Mouse (Mus musculus): ENCODE measurements around the gene Nop53. TPM values are rescaled to one million over a fixed set of nuclear protein-coding genes. Genes with fewer than 3 reads are reported as not detected.

Nop53 gene
- total RNA-seq, 2 experiments from 2014 or later: 23.9 to 114 TPM

DNA sequence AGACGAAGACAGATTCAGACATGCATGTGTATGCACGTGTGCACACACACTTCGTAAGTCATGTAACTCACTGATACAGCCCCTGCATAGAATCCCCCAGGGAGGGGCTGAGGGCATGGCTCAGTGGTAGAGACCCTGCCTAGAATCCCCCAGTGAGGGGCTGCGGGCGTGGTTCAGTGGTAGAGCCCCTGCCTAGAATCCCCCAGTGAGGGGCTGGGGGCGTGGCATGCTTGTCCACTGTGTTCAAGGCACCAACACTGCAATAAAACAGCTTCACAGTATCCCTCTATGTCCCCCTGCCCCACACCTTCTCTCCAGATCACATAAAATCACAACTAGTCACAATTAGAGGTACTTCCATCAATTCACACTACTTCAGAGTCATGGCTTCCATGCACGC, 15.9 kb upstream of the Nop53 start:
- ATAC-seq (replicated peaks; ENCODE audit: low FRiP score, poor library complexity, severe bottlenecking): no peak

DNA sequence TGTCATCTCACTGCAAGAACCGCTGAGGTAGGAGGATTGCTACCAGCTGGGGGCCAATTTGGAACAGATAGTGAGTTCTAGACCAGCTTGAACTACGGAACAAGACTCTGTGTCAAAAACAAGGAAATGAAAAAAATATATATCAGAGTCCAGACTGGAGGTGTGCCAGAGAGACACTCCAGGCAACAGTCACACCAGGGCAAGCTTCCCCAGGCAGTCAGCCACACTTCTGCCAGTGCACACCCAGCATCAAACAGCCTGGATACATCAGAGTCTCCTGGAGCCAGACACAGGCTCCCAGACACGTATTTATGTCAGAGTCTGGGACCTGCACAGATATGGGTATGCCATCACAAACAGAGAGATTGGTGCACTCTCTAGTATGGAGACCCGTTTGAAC, 15.4 kb upstream of the Nop53 start:
- no peak for ATAC-seq (replicated peaks; ENCODE audit: low FRiP score, poor library complexity, severe bottlenecking)

- no peak for ATAC-seq (replicated peaks; ENCODE audit: low FRiP score, poor library complexity, severe bottlenecking)
Measured at GRCm38 (mm10) chr7:15960691-15961090, 14.8 kb upstream of the Nop53 start.

DNA sequence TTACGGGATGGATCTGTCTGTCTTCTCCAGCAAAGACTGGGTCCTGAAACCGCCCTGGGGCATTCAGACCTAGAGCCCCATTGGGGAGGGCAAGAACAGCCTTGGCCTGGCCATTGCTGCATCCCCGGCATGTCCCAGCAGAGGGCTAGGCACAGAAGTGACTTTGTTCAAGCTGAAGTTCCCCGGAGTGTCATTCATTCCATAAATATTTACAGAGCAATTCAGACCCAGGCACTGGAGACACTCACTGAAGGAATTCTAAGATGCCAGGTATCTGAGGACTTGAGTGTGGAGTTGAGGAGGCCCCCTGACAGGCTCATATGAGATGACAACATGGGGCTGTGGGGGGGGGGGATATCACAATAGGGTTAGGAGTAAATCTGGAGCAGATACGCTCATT, 10.3 kb upstream of the Nop53 start:
- ATAC-seq (replicated peaks; ENCODE audit: low FRiP score, poor library complexity, severe bottlenecking): no peak

GRCm38 (mm10) chr7:15955509-15955908, 9.6 kb upstream of the Nop53 start:
- ATAC-seq (replicated peaks; ENCODE audit: low FRiP score, poor library complexity, severe bottlenecking): no peak

DNA sequence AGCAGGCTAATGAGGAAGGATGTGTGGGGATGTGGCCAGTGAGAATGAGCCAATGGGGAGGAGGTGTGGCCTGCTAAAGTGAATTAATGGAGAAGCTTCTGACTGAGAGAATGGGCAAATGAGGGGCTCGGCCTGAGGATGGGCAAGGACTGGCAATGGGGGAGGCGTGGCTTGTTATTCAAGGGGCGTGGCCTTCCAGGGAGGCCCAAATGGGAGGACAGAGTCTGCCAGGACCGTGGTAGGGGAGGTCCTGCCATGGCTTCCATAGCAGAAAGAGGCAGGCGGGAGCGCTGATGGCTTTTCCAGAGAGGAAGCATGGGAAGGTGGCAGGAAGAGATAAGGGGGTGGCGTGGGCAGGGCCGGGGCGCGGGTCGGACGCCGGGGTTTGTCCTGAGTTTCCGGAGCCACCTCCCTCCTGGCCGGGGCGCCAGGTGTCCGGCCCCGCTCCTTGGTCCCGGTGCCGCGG, 9.1 kb upstream of the Nop53 start:
- ATAC-seq (replicated peaks; ENCODE audit: low FRiP score, poor library complexity, severe bottlenecking): peak; percentile 35

DNA sequence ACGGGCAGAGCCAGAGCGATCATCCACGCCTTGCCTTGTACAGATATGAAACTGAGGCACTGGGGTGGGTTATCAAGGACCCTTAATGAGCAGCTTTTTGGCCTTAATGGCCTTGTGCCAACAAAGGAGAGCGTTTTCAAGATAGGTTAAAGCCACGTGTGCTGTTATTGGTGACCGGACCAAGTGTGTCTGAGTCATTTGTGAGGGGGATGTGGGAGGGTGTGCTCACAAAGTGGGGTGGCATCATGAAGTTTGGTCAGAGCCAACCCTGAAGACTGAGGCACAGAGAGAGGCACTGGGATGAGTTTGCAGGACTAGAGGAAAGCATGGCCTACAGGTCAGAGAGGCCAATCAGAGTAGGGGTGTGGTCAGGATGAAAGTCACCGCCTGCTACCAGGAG, 8.6 kb upstream of the Nop53 start:
- peak; percentile 69 for ATAC-seq (replicated peaks; ENCODE audit: low FRiP score, poor library complexity, severe bottlenecking)

GRCm38 (mm10) chr7:15953307-15954074, 7.6 kb upstream of the Nop53 start:
- peak; percentile 43; the same call in 1 of the 2 replicates for ATAC-seq (replicated peaks; ENCODE audit: low FRiP score, poor library complexity, severe bottlenecking)

GRCm38 (mm10) chr7:15952416-15952815, 6.5 kb upstream of the Nop53 start:
- ATAC-seq (replicated peaks; ENCODE audit: low FRiP score, poor library complexity, severe bottlenecking): peak; percentile 78

DNA sequence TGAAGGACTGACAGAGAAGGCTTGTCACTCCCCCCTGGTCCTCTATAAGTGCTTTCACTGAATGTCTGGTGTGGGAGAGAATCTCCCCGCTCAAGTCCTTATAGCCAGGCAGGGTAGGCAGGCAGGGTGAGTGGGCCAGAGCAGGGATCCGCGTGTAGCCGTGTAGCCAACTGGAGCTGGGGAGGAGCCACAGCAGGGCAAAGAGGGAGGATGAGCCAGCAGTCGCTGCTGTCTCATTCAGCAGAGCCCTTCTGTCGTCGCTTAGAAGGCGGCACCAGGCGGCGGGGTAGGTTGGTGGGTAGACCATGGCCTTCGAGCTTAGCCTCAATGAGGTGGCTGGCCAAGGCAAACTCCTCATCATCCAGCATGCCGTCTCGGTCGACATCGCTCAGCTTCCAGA, 4.1 kb upstream of the Nop53 start:
- ATAC-seq (replicated peaks; ENCODE audit: low FRiP score, poor library complexity, severe bottlenecking): no peak

DNA sequence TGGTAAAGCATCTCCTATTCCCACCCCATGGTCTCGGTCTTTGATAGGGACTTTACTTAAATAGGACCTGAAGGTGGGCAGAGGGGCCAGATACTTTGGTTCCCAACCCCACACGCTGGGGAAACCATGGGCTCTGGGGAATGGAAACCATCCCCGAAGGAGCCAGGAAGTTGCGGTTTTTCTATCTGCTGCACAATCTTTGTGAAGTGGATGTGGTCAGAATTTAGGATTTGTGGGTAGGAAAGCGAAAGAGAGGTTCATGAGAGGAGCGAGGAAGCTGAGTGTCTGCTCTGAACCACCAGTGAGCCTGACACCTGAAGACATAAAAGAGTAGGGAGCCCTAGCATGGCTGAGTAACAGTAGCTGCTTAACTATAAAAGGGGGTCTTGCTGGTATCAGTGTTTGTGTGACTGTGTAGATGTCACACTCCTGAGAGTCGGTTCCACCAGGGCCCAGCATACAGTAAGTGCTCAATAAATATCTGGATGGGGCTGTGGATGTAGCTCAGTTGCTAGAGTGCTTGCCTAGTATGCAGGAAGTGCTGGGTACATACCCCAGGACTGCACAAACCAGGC, 3.4 kb upstream of the Nop53 start:
- no peak for ATAC-seq (replicated peaks; ENCODE audit: low FRiP score, poor library complexity, severe bottlenecking)

- peak; percentile 76 for ATAC-seq (replicated peaks; ENCODE audit: low FRiP score, poor library complexity, severe bottlenecking)
Measured at GRCm38 (mm10) chr7:15948381-15948941, 2.6 kb upstream of the Nop53 start.

- ATAC-seq (replicated peaks; ENCODE audit: low FRiP score, poor library complexity, severe bottlenecking): no peak
Measured at GRCm38 (mm10) chr7:15947653-15948260, 1.9 kb upstream of the Nop53 start.

DNA sequence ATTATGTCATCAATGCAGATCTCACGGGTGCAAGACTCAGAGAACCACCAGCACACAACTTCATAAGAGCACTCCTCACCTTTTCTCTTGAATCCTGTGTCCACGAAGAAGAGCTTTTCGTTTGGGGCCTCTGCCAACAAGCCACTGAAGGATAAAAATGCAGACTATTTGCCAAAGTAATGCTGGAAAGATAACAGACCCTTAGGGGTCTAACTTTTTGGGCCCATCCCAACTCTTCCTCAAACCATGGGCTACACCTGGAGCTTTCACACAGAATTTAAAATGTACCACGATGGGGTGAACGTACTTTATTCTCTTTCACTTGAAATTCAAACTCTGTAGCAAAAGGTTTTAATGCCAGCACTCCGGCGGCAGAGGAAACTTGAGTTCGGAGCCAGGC, 663 bp downstream of the Nop53 start:
- ATAC-seq (replicated peaks; ENCODE audit: low FRiP score, poor library complexity, severe bottlenecking): no peak

DNA sequence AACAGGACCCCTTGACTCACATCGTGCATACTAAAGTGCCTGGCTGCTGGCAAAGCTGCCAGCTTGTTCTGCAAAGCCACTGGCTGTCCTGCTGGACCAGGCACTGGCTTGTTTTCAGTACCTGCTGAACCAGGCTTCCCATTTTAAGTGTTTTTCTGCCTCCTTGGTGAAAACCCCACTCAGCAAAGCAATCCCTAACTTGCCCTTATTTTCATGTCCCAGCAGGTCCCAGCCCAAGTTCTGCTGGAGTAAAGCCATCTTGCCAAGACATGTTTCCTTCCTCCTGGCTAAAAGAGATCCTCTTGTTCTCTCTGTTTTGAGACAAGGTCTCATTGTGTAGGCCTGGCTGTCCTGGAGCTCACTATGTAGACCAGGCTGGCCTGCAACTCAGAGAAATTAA, 1.6 kb downstream of the Nop53 start:
- no peak for ATAC-seq (replicated peaks; ENCODE audit: low FRiP score, poor library complexity, severe bottlenecking)

DNA sequence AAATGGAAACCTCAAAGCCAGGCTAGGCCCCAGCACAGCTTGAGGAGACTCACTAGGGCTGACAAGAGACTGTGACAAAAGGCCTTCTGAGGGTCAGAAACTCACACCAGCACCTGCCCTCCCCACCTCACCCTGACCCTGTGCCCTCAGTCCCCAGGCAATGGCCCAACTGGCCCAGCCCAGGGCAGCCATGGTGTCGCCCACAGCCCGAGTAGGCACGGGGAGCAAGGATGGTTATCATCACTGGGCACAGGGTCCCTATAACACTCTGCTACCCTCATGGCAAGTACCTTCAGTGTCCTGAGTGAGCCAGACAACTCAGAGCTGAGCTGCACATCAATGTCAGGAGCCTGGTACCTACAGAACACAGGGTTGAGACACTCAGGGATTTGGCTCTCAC, 7.3 kb downstream of the Nop53 start:
- ATAC-seq (replicated peaks; ENCODE audit: low FRiP score, poor library complexity, severe bottlenecking): no peak

DNA sequence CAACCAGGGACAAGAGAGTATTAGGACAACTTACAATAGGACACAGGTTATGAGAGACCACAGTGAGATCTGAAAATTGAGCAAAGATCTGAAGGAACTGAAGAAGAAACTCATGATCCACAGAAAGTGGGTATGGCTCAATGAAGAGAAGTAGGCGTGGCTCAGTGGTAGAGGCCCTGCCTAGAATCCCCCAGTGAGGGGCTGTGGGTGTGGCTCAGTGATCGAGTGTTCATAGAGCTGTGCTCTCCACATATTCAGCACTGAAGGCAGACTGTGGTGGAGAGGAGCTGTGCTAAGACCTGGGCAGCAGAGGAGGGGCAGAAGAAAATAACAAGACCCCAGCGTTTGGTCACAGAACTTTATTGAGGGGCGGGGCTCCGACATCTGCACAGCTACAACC, 8.4 kb downstream of the Nop53 start:
- ATAC-seq (replicated peaks; ENCODE audit: low FRiP score, poor library complexity, severe bottlenecking): no peak

DNA sequence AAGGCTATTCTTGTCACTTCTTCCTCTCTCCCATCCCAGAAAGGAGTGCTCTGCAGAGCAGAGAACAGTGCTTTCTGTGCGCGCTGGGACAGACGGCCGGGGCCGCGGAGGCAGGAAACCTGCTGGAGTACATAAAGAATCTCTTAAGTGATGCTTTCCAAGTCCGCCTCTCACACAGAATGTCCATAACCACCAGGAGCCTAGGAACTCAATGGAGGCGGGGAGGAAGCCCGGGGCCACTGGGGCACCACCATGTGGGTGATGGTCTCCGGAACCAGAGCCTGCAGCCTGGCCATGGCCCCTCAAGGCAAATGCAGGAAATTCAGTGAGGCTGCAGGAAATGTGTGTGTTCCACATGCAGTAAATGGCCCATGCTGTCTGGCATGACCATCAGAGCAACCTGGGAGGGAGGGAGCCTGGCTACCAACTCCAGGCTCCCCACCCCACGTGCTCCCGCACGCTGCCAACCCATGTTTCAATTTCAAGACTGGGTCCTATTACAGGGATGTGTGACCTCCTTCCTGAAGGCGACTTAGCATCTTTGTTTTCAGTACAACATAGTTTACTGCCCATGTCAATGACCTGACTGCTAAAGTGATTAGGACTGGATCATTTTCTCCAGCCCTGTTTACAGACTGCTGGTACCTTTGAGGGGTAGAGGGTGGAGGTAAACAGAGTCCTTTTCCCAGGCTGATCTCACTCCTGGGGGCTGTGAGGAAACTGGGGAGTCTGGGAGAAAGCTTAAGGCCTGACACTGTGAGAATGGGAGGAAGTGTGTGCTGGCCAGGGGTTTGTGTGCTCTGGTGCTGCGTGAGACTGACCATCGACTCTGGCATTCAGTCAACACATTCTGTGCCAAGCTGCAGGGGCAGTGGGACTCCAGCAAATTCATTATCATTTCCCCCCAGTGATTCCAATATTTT, 12.2 kb downstream of the Nop53 start:
- no peak for ATAC-seq (replicated peaks; ENCODE audit: low FRiP score, poor library complexity, severe bottlenecking)

DNA sequence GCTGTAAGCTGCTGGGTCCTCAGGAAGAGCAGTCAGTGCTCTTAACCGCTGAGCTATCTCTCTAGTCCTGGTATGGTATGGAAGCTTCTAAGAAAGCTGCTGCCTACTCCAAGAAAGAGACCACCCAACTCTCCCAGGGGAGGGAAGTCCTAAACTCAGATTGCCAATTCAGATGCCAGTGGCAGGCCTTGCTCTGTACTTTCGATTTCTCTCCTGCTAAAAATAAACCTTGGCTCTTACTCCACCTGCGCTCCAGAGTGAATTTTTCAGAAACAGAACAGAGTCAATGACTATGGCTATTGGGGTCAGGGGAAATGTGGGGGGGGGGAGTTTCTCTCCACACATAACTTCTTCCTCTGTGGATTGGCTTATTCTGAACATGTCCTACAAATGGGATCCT, 14.2 kb downstream of the Nop53 start:
- ATAC-seq (replicated peaks; ENCODE audit: low FRiP score, poor library complexity, severe bottlenecking): no peak

GRCm38 (mm10) chr7:15930543-15930942, 15.3 kb downstream of the Nop53 start:
- ATAC-seq (replicated peaks; ENCODE audit: low FRiP score, poor library complexity, severe bottlenecking): no peak
